Mouse (Mus musculus): Measurements from ENCODE around the gene Mrpl4. TPM values are rescaled to one million over a fixed set of nuclear protein-coding genes. Genes with fewer than 3 reads are reported as not detected.
A peak's percentile ranks its signal among the peaks of the same experiment; 100 is the strongest.

Mrpl4 gene
- total RNA-seq, 1 experiment = 80.8 TPM

GRCm38 (mm10) chr9:21021363-21021762 is 18.8 kb downstream of the Mrpl4 start:
- H3K9me3 ChIP-seq (ENCODE audit: control insufficient read depth, insufficient read depth, low read depth, low read length) = no peaks in the 10 kb centered on the region
- peaks cover 46% of the 10 kb centered on the region for H3K36me3 ChIP-seq (ENCODE audit: control insufficient read depth, insufficient read depth, low read length, poor library complexity, severe bottlenecking)
- H3K4me3 ChIP-seq (ENCODE audit: insufficient read depth in 1 of 2, low read depth in 1 of 2, low read length in 2 of 2, poor library complexity in 1 of 2, severe bottlenecking in 1 of 2) = no peak overlapping the region
- in situ Hi-C loops (cut with MboI; ENCODE audit: low sequenced_read_pairs in 2 of 2, unreplicated experiment in 2 of 2) = no loop called here
- H3K4me1 ChIP-seq (ENCODE audit: control insufficient read depth in 2 of 2, insufficient read depth in 2 of 2, low read length in 2 of 2, poor library complexity in 1 of 2) = peaks cover 4 to 19% of the 10 kb centered on the region in 2 experiments; a peak in 3 of 4 replicates
- no peak overlapping the region for H3K9ac ChIP-seq (ENCODE audit: insufficient read depth, low read depth, low read length, poor library complexity, severe bottlenecking)
- no peak for DNase-seq (ENCODE audit: low read depth, low spot score)
- H3K27ac ChIP-seq (ENCODE audit: insufficient read depth, low read depth, low read length, poor library complexity, severe bottlenecking) = no peak overlapping the region
- TF ChIP-seq HCFC1 (IDR thresholded peaks at IDR 0.05; ENCODE audit: borderline replicate concordance, insufficient read depth, low read length) = no peak
- no peak for TF ChIP-seq ZNF384 (IDR thresholded peaks at IDR 0.05; ENCODE audit: low read depth, low read length)
- TF ChIP-seq CHD2 (IDR thresholded peaks at IDR 0.05; ENCODE audit: low read depth, low read length) = no peak
- TF ChIP-seq ZC3H11A (IDR thresholded peaks at IDR 0.05; ENCODE audit: borderline replicate concordance, low read depth, low read length) = no peak
- no peak for TF ChIP-seq MAFK (IDR thresholded peaks at IDR 0.05; ENCODE audit: insufficient read depth, low read depth, low read length)

GRCm38 (mm10) chr9:21022288-21022687 is 19.8 kb downstream of the Mrpl4 start:
- TF ChIP-seq MAFK (IDR thresholded peaks at IDR 0.05; ENCODE audit: insufficient read depth, low read depth, low read length) = no peak
- TF ChIP-seq ZC3H11A (IDR thresholded peaks at IDR 0.05; ENCODE audit: borderline replicate concordance, low read depth, low read length) = no peak
- no peak for TF ChIP-seq ZNF384 (IDR thresholded peaks at IDR 0.05; ENCODE audit: low read depth, low read length)
- TF ChIP-seq HCFC1 (IDR thresholded peaks at IDR 0.05; ENCODE audit: borderline replicate concordance, insufficient read depth, low read length) = no peak
- TF ChIP-seq CHD2 (IDR thresholded peaks at IDR 0.05; ENCODE audit: low read depth, low read length) = no peak
- Histone ChIP-seq H3K9ac (ENCODE audit: insufficient read depth, low read depth, low read length, poor library complexity, severe bottlenecking) (no peak overlapping the region), H3K4me3 (ENCODE audit: insufficient read depth in 1 of 2, low read depth in 1 of 2, low read length in 2 of 2, poor library complexity in 1 of 2, severe bottlenecking in 1 of 2) (no peak overlapping the region), H3K27ac (ENCODE audit: insufficient read depth, low read depth, low read length, poor library complexity, severe bottlenecking) (no peak overlapping the region), H3K4me1 (ENCODE audit: control insufficient read depth in 2 of 2, insufficient read depth in 2 of 2, low read length in 2 of 2, poor library complexity in 1 of 2) (peaks cover 2 to 24% of the 10 kb centered on the region in 2 experiments; a peak in 2 of 4 replicates), H3K9me3 (ENCODE audit: control insufficient read depth, insufficient read depth, low read depth, low read length) (no peaks in the 10 kb centered on the region), H3K36me3 (ENCODE audit: control insufficient read depth, insufficient read depth, low read length, poor library complexity, severe bottlenecking) (peaks cover 53% of the 10 kb centered on the region)
- DNase-seq (ENCODE audit: low read depth, low spot score) = no peak
- in situ Hi-C loops (cut with MboI; ENCODE audit: low sequenced_read_pairs in 2 of 2, unreplicated experiment in 2 of 2) = no loop called here

GRCm38 (mm10) chr9:21022726-21023125 is 20.2 kb downstream of the Mrpl4 start:
- Histone ChIP-seq H3K9me3 (ENCODE audit: control insufficient read depth, insufficient read depth, low read depth, low read length) (no peaks in the 10 kb centered on the region), H3K9ac (ENCODE audit: insufficient read depth, low read depth, low read length, poor library complexity, severe bottlenecking) (no peak overlapping the region), H3K4me3 (ENCODE audit: insufficient read depth in 1 of 2, low read depth in 1 of 2, low read length in 2 of 2, poor library complexity in 1 of 2, severe bottlenecking in 1 of 2) (no peak overlapping the region), H3K4me1 (ENCODE audit: control insufficient read depth in 2 of 2, insufficient read depth in 2 of 2, low read length in 2 of 2, poor library complexity in 1 of 2) (peaks cover 3 to 25% of the 10 kb centered on the region in 2 experiments; a peak in 3 of 4 replicates), H3K36me3 (ENCODE audit: control insufficient read depth, insufficient read depth, low read length, poor library complexity, severe bottlenecking) (peaks cover 58% of the 10 kb centered on the region), H3K27ac (ENCODE audit: insufficient read depth, low read depth, low read length, poor library complexity, severe bottlenecking) (no peak overlapping the region)
- no peak for DNase-seq (ENCODE audit: low read depth, low spot score)
- TF ChIP-seq ZC3H11A (IDR thresholded peaks at IDR 0.05; ENCODE audit: borderline replicate concordance, low read depth, low read length) (no peak), ZNF384 (IDR thresholded peaks at IDR 0.05; ENCODE audit: low read depth, low read length) (no peak), MAFK (IDR thresholded peaks at IDR 0.05; ENCODE audit: insufficient read depth, low read depth, low read length) (no peak), CHD2 (IDR thresholded peaks at IDR 0.05; ENCODE audit: low read depth, low read length) (no peak), HCFC1 (IDR thresholded peaks at IDR 0.05; ENCODE audit: borderline replicate concordance, insufficient read depth, low read length) (no peak)
- in situ Hi-C loops (cut with MboI; ENCODE audit: low sequenced_read_pairs in 2 of 2, unreplicated experiment in 2 of 2) = no loop called here

- Histone ChIP-seq H3K9me3 (ENCODE audit: control insufficient read depth, insufficient read depth, low read depth, low read length) (no peaks in the 10 kb centered on the region), H3K4me1 (ENCODE audit: control insufficient read depth in 2 of 2, insufficient read depth in 2 of 2, low read length in 2 of 2, poor library complexity in 1 of 2) (peaks cover 9 to 39% of the 10 kb centered on the region in 2 experiments; a peak in 3 of 4 replicates), H3K36me3 (ENCODE audit: control insufficient read depth, insufficient read depth, low read length, poor library complexity, severe bottlenecking) (peaks cover 48% of the 10 kb centered on the region), H3K27ac (ENCODE audit: insufficient read depth, low read depth, low read length, poor library complexity, severe bottlenecking) (no peak overlapping the region), H3K9ac (ENCODE audit: insufficient read depth, low read depth, low read length, poor library complexity, severe bottlenecking) (no peak overlapping the region), H3K4me3 (ENCODE audit: insufficient read depth in 1 of 2, low read depth in 1 of 2, low read length in 2 of 2, poor library complexity in 1 of 2, severe bottlenecking in 1 of 2) (peak overlapping the region in 1 of 2 experiments; percentile 36; a peak in 1 of 4 replicates)
- no peak for DNase-seq (ENCODE audit: low read depth, low spot score)
- in situ Hi-C loops (cut with MboI; ENCODE audit: low sequenced_read_pairs in 2 of 2, unreplicated experiment in 2 of 2) = no loop called here
- TF ChIP-seq MAFK (IDR thresholded peaks at IDR 0.05; ENCODE audit: insufficient read depth, low read depth, low read length) = no peak
- no peak for TF ChIP-seq ZC3H11A (IDR thresholded peaks at IDR 0.05; ENCODE audit: borderline replicate concordance, low read depth, low read length)
- TF ChIP-seq ZNF384 (IDR thresholded peaks at IDR 0.05; ENCODE audit: low read depth, low read length) = no peak
- no peak for TF ChIP-seq CHD2 (IDR thresholded peaks at IDR 0.05; ENCODE audit: low read depth, low read length)
- TF ChIP-seq HCFC1 (IDR thresholded peaks at IDR 0.05; ENCODE audit: borderline replicate concordance, insufficient read depth, low read length) = no peak
Observed at GRCm38 (mm10) chr9:21025258-21025810, 22.8 kb downstream of the Mrpl4 start.

Measured in ES-E14 (cell line).